Mouse (Mus musculus) heart, embryonic 11.5 days (tissue): ENCODE data around the gene Fis1. TPM values are rescaled to one million over a fixed set of nuclear protein-coding genes. Genes with fewer than 3 reads are reported as not detected.

Experiments
- ATAC-seq: fragments of 200-750 bp; cut with Nextera tagmentation; replicated peaks from 2 replicates; pipeline ENCODE4 v1.8.0; 2017; ENCODE audit warnings: moderate library complexity; ENCODE audit not compliant: insufficient number of reproducible peaks, low FRiP score, low TSS enrichment
- H3K27ac ChIP-seq: fragments of 300-500 bp; sonication (generic); 2 replicates; pipeline ENCODE4 v1.5.1; 2014; ENCODE audit warnings: mild to moderate bottlenecking, low read depth, low read length
- H3K27me3 ChIP-seq: fragments of 300-500 bp; sonication (generic); 2 replicates; pipeline ENCODE4 v1.6.1; 2014; ENCODE audit warnings: mild to moderate bottlenecking, low read length, mixed read lengths; ENCODE audit not compliant: control insufficient read depth, insufficient read depth
- H3K36me3 ChIP-seq: fragments of 300-500 bp; sonication (generic); 2 replicates; pipeline ENCODE4 v1.6.1; 2014; ENCODE audit warnings: mild to moderate bottlenecking, low read length, moderate library complexity, mixed read lengths; ENCODE audit not compliant: control insufficient read depth, insufficient read depth
- H3K4me1 ChIP-seq: fragments of 300-500 bp; sonication (generic); 2 replicates; pipeline ENCODE4 v1.6.1; 2014; ENCODE audit warnings: low read length; ENCODE audit not compliant: control insufficient read depth, insufficient read depth
- H3K4me2 ChIP-seq: fragments of 300-500 bp; sonication (generic); 2 replicates; pipeline ENCODE4 v1.6.1; 2014; ENCODE audit warnings: mild to moderate bottlenecking, moderate library complexity
- H3K4me3 ChIP-seq: fragments of 300-500 bp; sonication (generic); 2 replicates; pipeline ENCODE4 v1.5.1; 2014; ENCODE audit warnings: low read depth, low read length
- H3K9ac ChIP-seq: fragments of 300-500 bp; sonication (generic); 2 replicates; pipeline ENCODE4 v1.6.1; 2014; ENCODE audit warnings: mild to moderate bottlenecking, low read depth, low read length, moderate library complexity
- H3K9me3 ChIP-seq: fragments of 300-500 bp; sonication (generic); replicated peaks from 2 replicates; pipeline ENCODE4 v1.6.1; 2016; ENCODE audit warnings: low read length; ENCODE audit not compliant: control insufficient read depth
- WGBS: fragments of 180-500 bp; shearing (Covaris S2); extraction: QIAGEN DNeasy Blood & Tissue Kit; methylation state at CpG from one replicate; pipeline ENCODE4 v1.1.7; 2014; ENCODE audit not compliant: insufficient replicate concordance; 5-methylcytosine and 5-hydroxymethylcytosine counted together
- polyA plus RNA-seq: library from polyadenylated mRNA; unstranded; fragments of >200 nt; fragmentation: Nextera tagmentation; extraction: Ambion mirVana; gene quantifications from 2 replicates; pipeline ENCODE4 v1.2.1, GENCODE M21; 2014

Gene Fis1
- polyA plus RNA-seq, 1 experiment from 2014 or later = 286 TPM

DNA sequence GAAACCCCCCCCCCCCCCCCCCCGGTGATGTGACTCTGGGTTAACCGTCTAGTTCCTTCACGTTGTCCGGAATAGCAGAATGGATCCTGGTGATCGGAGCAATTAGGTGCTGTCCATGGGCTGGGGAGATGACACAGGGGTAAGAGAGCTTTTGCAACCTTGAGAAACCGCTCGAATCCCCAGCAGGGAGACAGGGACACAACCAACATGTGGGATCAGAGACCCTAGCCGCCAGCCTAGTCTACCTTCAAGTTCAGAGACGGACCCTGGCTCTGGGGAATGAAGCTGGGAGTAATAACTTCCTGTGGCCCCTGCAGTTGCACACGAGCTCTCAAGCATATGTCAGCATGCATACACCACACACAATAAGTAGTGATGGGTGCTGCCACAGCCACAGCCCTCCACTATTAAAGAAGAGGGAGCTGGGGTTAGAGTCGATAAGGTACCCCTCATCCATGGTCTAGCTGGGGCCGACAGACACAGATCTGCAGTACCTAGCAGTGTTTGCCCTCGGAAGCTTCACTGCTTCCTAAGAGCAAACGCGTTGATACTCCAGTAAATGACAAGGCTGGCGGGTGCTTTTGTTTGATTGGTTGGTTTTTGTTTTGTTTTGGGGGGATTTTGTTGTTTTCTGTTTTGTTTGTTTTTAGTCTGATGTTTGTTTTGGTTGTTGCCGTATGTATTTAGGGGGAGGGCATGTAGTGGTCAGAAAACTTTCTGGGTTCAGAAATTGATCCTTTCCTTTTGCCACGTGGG is 33.4 kb upstream of the Fis1 start:
- Histone ChIP-seq H3K27ac (no peak overlapping the region), H3K4me2 (peak overlapping the region; percentile 92), H3K27me3 (no peaks in the 10 kb centered on the region), H3K36me3 (no peaks in the 10 kb centered on the region), H3K9ac (peak overlapping the region; percentile 75), H3K4me3 (peak overlapping the region; percentile 64), H3K9me3 (no peaks in the 10 kb centered on the region), H3K4me1 (peaks cover 5% of the 10 kb centered on the region; the same call in 1 of the 2 replicates)
- no peak for ATAC-seq
- WGBS = 26% methylated on average over 17 of the region's 18 CpGs

- Histone ChIP-seq H3K9ac (no peak overlapping the region), H3K4me1 (peaks cover 5% of the 10 kb centered on the region; the same call in 1 of the 2 replicates), H3K9me3 (no peaks in the 10 kb centered on the region), H3K4me2 (no peak overlapping the region), H3K27me3 (no peaks in the 10 kb centered on the region), H3K36me3 (no peaks in the 10 kb centered on the region), H3K4me3 (no peak overlapping the region), H3K27ac (no peak overlapping the region)
- ATAC-seq = no peak
- WGBS = 77% methylated on average over 9 of the region's 9 CpGs
Observed at GRCm38 (mm10) chr5:136922830-136923229, 30.2 kb upstream of the Fis1 start.

DNA sequence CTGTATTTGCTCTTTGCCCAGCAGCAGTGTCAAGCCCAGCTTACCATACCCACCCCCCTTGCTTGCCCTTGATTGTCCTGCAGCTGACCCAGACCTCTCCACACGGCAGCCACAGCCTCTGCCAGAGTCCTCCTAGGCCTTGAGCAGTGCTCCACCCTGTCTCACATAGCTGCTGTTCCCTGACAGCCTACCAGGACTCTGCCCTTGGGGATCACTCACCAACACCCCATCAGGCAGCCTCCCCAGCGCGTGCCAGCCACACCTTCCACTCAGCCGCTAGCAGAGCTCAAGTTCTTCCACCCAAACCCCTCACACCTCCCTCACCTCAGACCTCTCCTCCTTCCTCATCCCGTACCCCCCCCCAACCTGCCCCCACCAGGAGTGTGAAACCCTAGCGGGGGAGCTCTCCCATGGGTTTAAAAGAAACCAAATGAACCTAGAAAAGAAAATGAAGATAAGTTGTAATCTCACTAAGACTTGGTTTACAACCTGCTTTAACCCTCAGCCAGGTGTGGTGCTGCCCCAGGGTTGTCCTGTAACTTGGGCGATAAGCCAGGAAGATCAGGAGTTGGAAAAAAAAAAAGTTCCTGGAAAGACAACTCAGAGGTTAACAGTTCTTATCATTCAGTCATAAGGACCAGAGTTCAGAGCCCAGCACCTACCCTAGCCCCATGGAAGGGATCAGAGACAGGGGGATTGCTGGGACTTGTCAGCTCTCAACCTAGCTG is 29.2 kb upstream of the Fis1 start:
- H3K4me2 ChIP-seq = no peak overlapping the region
- no peaks in the 10 kb centered on the region for H3K9me3 ChIP-seq
- H3K27ac ChIP-seq = no peak overlapping the region
- peaks cover 5% of the 10 kb centered on the region; the same call in 1 of the 2 replicates for H3K4me1 ChIP-seq
- H3K9ac ChIP-seq = no peak overlapping the region
- no peaks in the 10 kb centered on the region for H3K27me3 ChIP-seq
- WGBS = 42% methylated on average over 7 of the region's 7 CpGs
- H3K36me3 ChIP-seq = no peaks in the 10 kb centered on the region
- H3K4me3 ChIP-seq = no peak overlapping the region
- no peak for ATAC-seq

- no peak for ATAC-seq
- H3K9ac ChIP-seq = 0 out of 2 replicates have a peak overlapping the region, but pooled peaks have one; percentile 54
Observed at GRCm38 (mm10) chr5:136929073-136929472, 24.0 kb upstream of the Fis1 start.

GRCm38 (mm10) chr5:136931896-136932295 is 21.2 kb upstream of the Fis1 start:
- ATAC-seq = no peak
- Histone ChIP-seq H3K9ac (no peak overlapping the region), H3K27me3 (no peaks in the 10 kb centered on the region), H3K4me2 (no peak overlapping the region), H3K36me3 (no peaks in the 10 kb centered on the region), H3K4me1 (no peaks in the 10 kb centered on the region), H3K27ac (no peak overlapping the region), H3K4me3 (no peak overlapping the region), H3K9me3 (no peaks in the 10 kb centered on the region)
- WGBS = 78% methylated on average over 14 of the region's 14 CpGs

More at GRCm38 (mm10) chr5:136929073-136929472, 24.0 kb upstream of the Fis1 start:
- Histone ChIP-seq H3K4me3 (no peak overlapping the region), H3K36me3 (no peaks in the 10 kb centered on the region), H3K27me3 (no peaks in the 10 kb centered on the region), H3K9me3 (no peaks in the 10 kb centered on the region), H3K4me2 (no peak overlapping the region), H3K4me1 (no peaks in the 10 kb centered on the region), H3K27ac (no peak overlapping the region)
- WGBS = 20% methylated on average over 4 of the region's 4 CpGs

GRCm38 (mm10) chr5:136932956-136933355 is 20.1 kb upstream of the Fis1 start:
- H3K27me3 ChIP-seq = no peaks in the 10 kb centered on the region
- no peaks in the 10 kb centered on the region for H3K4me1 ChIP-seq
- no peak overlapping the region for H3K4me2 ChIP-seq
- H3K4me3 ChIP-seq = no peak overlapping the region
- no peaks in the 10 kb centered on the region for H3K36me3 ChIP-seq
- no peak overlapping the region for H3K9ac ChIP-seq
- no peak overlapping the region for H3K27ac ChIP-seq
- 81% methylated on average over 5 of the region's 5 CpGs for WGBS
- no peaks in the 10 kb centered on the region for H3K9me3 ChIP-seq
- ATAC-seq = no peak

GRCm38 (mm10) chr5:136933930-136934329 is 19.1 kb upstream of the Fis1 start:
- H3K4me3 ChIP-seq = no peak overlapping the region
- no peaks in the 10 kb centered on the region for H3K27me3 ChIP-seq
- WGBS = 79% methylated on average over 6 of the region's 6 CpGs
- H3K9ac ChIP-seq = no peak overlapping the region
- H3K27ac ChIP-seq = no peak overlapping the region
- H3K4me1 ChIP-seq = no peaks in the 10 kb centered on the region
- no peak overlapping the region for H3K4me2 ChIP-seq
- H3K9me3 ChIP-seq = no peaks in the 10 kb centered on the region
- H3K36me3 ChIP-seq = no peaks in the 10 kb centered on the region
- ATAC-seq = no peak

- Histone ChIP-seq H3K27ac (no peak overlapping the region), H3K4me3 (no peak overlapping the region), H3K9ac (no peak overlapping the region), H3K9me3 (no peaks in the 10 kb centered on the region), H3K4me1 (no peaks in the 10 kb centered on the region), H3K27me3 (no peaks in the 10 kb centered on the region), H3K4me2 (no peak overlapping the region), H3K36me3 (no peaks in the 10 kb centered on the region)
- WGBS = 61% methylated on average over 7 of the region's 7 CpGs
- ATAC-seq = no peak
Observed at GRCm38 (mm10) chr5:136935905-136936695, 17.0 kb upstream of the Fis1 start.
